Mouse (Mus musculus): ENCODE results near the gene Zdhhc7. TPM values are rescaled to one million over a fixed set of nuclear protein-coding genes. Genes with fewer than 3 reads are reported as not detected.

The Zdhhc7 gene
- polyA plus RNA-seq, 1 experiment from 2014 or later = 32.6 TPM

DNA sequence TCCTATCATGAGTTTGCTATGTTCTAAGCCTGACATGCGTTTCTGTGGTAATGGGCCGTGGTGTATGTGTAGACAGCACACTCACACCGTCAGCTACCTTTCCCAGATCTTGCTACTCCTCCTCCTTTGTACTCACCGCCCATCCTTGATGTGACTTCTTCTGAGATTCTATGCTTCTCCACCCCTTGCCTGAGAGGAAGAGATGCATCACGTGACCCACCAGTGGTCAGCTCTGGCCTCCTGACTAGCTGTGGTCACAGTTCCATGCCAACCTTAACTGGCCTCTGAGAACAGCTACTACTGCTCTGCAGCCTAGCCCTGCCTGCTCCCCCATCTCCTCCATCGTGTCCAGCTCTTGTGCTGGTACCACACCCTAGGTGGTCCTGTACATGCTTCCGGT, 34.4 kb upstream of the Zdhhc7 start:
- Histone ChIP-seq H3K36me3 (ENCODE audit: control insufficient read depth, insufficient read depth, low read length) (no peaks in the 10 kb centered on the region), H3K9ac (ENCODE audit: low read depth, low read length) (no peak overlapping the region), H3K4me3 (ENCODE audit: low read depth, low read length) (no peak overlapping the region), H3K27ac (replicated peaks; ENCODE audit: low read depth, low read length) (no peak overlapping the region), H3K9me3 (ENCODE audit: control insufficient read depth, low read length) (no peaks in the 10 kb centered on the region), H3K4me1 (ENCODE audit: control insufficient read depth, insufficient read depth, low read length) (no peaks in the 10 kb centered on the region), H3K4me2 (ENCODE audit: low read depth, low read length) (no peak overlapping the region), H3K27me3 (replicated peaks; ENCODE audit: control insufficient read depth, insufficient read depth, low read length) (no peaks in the 10 kb centered on the region)
- no peak for DNase-seq (ENCODE audit: low spot score)
- no peak for ATAC-seq (ENCODE audit: low read depth)
- WGBS = 92% methylated on average over 7 of the region's 7 CpGs

DNA sequence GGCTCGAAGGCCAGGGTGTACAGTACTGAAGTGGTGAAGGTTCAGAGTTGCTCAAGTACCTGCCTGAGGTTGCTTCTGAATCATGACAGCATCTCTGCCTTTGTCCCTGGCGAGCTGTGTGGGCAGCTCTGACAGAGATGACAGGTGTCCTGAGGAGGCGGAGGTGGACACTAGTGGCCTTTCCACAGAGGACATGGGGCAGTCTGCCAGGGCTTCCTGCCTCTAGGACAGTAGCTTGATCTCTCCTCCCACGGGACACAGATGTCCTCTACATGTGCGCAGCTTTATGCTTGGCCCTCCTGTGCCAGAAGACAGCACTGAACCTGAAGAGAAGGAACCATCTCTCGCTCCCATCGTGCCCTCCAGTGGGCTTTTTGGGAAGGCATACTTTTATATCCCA, 31.9 kb upstream of the Zdhhc7 start:
- no peak overlapping the region for H3K9ac ChIP-seq (ENCODE audit: low read depth, low read length)
- WGBS = 74% methylated on average over 7 of the region's 7 CpGs
- no peak for DNase-seq (ENCODE audit: low spot score)
- no peak overlapping the region for H3K4me3 ChIP-seq (ENCODE audit: low read depth, low read length)
- H3K36me3 ChIP-seq (ENCODE audit: control insufficient read depth, insufficient read depth, low read length) = no peaks in the 10 kb centered on the region
- no peaks in the 10 kb centered on the region for H3K4me1 ChIP-seq (ENCODE audit: control insufficient read depth, insufficient read depth, low read length)
- no peak overlapping the region for H3K27ac ChIP-seq (replicated peaks; ENCODE audit: low read depth, low read length)
- no peaks in the 10 kb centered on the region for H3K9me3 ChIP-seq (ENCODE audit: control insufficient read depth, low read length)
- H3K4me2 ChIP-seq (ENCODE audit: low read depth, low read length) = no peak overlapping the region
- no peak for ATAC-seq (ENCODE audit: low read depth)
- no peaks in the 10 kb centered on the region for H3K27me3 ChIP-seq (replicated peaks; ENCODE audit: control insufficient read depth, insufficient read depth, low read length)

DNA sequence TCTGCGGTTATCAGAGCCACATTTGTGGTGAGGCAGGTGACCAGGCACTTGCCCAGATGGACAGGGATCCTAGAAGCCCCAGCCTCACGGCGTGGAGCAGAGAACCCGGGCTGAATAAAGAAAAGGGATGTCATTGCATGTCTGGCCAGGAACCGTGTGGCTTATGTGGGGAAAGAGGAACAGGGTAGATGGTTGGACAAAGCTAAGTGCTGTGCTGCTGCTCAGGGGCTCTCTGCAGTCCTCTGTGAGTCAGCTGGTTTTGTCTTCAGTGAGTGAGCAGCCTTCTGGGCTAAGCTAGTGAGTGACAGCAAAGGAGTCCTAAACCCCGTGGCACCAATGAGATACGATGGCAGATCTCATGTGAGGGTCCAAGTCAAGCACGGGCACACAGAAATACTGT, 29.9 kb upstream of the Zdhhc7 start:
- Histone ChIP-seq H3K9ac (ENCODE audit: low read depth, low read length) (no peak overlapping the region), H3K4me3 (ENCODE audit: low read depth, low read length) (no peak overlapping the region), H3K4me1 (ENCODE audit: control insufficient read depth, insufficient read depth, low read length) (0 out of 2 replicates have a peak, but pooled peaks cover 5% of the 10 kb centered on the region), H3K9me3 (ENCODE audit: control insufficient read depth, low read length) (no peaks in the 10 kb centered on the region), H3K27ac (replicated peaks; ENCODE audit: low read depth, low read length) (no peak overlapping the region), H3K4me2 (ENCODE audit: low read depth, low read length) (no peak overlapping the region), H3K27me3 (replicated peaks; ENCODE audit: control insufficient read depth, insufficient read depth, low read length) (no peaks in the 10 kb centered on the region), H3K36me3 (ENCODE audit: control insufficient read depth, insufficient read depth, low read length) (no peaks in the 10 kb centered on the region)
- ATAC-seq (ENCODE audit: low read depth) = no peak
- 87% methylated on average over 8 of the region's 8 CpGs for WGBS
- DNase-seq (ENCODE audit: low spot score) = no peak

DNA sequence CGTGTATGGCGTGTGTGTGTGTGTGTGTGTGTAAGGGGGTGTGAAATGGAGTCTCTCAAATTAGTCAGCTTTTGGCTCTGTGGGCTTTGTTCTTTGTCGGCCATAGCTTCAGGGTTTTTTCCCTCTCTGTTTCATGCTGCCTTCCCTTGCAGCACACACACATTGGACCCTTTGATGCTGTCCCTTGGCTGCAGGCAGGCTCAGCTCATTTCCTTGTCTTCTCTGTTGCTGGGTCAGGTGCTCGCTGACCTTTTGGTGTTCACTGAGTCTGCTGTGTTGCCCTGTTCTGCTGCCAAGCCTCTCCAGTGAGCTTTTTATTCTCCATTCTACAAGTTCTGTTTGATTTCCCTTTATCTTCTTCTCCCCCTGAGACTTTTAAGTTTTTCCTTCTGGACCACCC, 28.3 kb upstream of the Zdhhc7 start:
- H3K4me2 ChIP-seq (ENCODE audit: low read depth, low read length) = no peak overlapping the region
- no peak overlapping the region for H3K4me3 ChIP-seq (ENCODE audit: low read depth, low read length)
- H3K36me3 ChIP-seq (ENCODE audit: control insufficient read depth, insufficient read depth, low read length) = no peaks in the 10 kb centered on the region
- 0 out of 2 replicates have a peak, but pooled peaks cover 5% of the 10 kb centered on the region for H3K4me1 ChIP-seq (ENCODE audit: control insufficient read depth, insufficient read depth, low read length)
- 0 out of 2 replicates have a peak overlapping the region, but pooled peaks have one; percentile 13 for H3K27ac ChIP-seq (replicated peaks; ENCODE audit: low read depth, low read length)
- ATAC-seq (ENCODE audit: low read depth) (no peak), DNase-seq (ENCODE audit: low spot score) (peak; percentile 35)
- no peaks in the 10 kb centered on the region for H3K27me3 ChIP-seq (replicated peaks; ENCODE audit: control insufficient read depth, insufficient read depth, low read length)
- H3K9me3 ChIP-seq (ENCODE audit: control insufficient read depth, low read length) = no peaks in the 10 kb centered on the region
- H3K9ac ChIP-seq (ENCODE audit: low read depth, low read length) = no peak overlapping the region
- 40% methylated on average over 4 of the region's 4 CpGs for WGBS

DNA sequence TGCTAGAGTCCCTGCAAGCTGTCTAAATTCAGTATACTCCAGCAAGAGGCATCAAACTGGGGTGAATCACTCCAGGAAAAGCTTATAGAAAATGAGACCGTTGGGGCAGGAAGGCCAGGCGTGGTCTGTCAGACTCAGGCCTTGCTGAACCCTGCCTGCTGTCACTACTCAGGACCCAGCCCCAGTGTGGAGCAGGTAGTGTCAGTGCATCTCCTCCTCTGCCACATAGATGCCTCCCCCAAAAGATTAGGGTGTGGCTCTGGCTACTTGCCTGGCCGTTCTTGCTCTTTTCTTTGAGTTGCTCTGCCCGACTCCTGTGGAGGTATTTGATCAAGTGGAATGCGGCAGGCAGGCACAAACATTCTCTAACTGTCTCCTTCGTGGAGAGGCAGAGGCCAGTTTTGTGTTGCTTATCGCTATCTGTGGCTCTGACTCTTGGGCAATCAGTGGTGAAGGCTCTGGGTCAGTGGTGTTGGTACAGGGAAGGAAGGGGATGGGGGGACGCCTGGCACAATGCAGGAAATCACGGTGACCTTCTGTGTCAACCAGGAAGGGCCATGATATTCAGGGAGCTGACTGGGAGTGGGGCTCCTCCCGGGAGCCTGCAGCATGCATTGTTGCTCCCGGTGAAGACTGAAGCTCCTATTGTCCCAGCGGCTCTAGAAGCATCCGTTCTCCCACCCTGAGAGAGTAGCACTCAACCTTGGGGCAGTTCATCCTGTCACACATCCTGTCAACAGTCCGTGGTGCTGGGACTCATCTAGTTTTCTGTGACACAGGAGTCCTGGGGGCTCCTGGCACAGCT, 25.3 kb upstream of the Zdhhc7 start:
- DNase-seq (ENCODE audit: low spot score) = peak; percentile 38
- H3K9ac ChIP-seq (ENCODE audit: low read depth, low read length) = 0 out of 2 replicates have a peak overlapping the region, but pooled peaks have one; percentile 10
- ATAC-seq (ENCODE audit: low read depth) = no peak
- no peaks in the 10 kb centered on the region for H3K27me3 ChIP-seq (replicated peaks; ENCODE audit: control insufficient read depth, insufficient read depth, low read length)
- no peaks in the 10 kb centered on the region for H3K9me3 ChIP-seq (ENCODE audit: control insufficient read depth, low read length)
- peak overlapping the region; percentile 52; the same call in 1 of the 2 replicates for H3K27ac ChIP-seq (replicated peaks; ENCODE audit: low read depth, low read length)
- no peaks in the 10 kb centered on the region for H3K36me3 ChIP-seq (ENCODE audit: control insufficient read depth, insufficient read depth, low read length)
- 26% methylated on average over 14 of the region's 14 CpGs for WGBS
- H3K4me1 ChIP-seq (ENCODE audit: control insufficient read depth, insufficient read depth, low read length) = 0 out of 2 replicates have a peak, but pooled peaks cover 5% of the 10 kb centered on the region
- no peak overlapping the region for H3K4me3 ChIP-seq (ENCODE audit: low read depth, low read length)
- H3K4me2 ChIP-seq (ENCODE audit: low read depth, low read length) = no peak overlapping the region

DNA sequence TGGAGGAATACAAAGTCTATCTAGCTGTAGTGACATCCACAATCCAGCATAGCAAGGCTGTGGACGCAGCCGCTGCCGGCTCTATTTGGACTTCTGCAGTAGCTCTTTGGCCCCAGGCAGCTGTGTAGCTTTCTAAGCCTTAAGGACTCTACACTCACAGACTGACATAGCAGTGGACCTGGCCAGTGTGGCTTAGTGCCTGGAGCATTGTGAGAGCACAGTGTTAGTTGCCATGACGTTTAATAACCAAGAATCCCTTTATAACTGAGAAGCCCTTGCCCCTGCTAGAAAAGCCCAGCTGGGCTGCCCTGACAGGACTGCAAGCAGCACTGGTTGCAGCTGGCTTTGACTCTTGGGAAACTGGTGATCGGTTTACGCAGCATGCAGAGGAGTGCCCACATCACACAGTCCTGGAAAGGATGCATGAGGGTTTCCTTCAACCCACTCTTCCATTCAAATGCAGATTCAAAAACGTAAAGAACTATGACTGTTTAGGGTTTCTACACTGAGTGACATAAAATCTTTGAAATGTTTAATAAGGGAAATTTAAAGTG, 23.6 kb upstream of the Zdhhc7 start:
- ATAC-seq (ENCODE audit: low read depth) (peak; percentile 47; the same call in 1 of the 2 replicates), DNase-seq (ENCODE audit: low spot score) (peak; percentile 27)
- no peak overlapping the region for H3K9ac ChIP-seq (ENCODE audit: low read depth, low read length)
- 45% methylated on average over 7 of the region's 7 CpGs for WGBS
- no peaks in the 10 kb centered on the region for H3K36me3 ChIP-seq (ENCODE audit: control insufficient read depth, insufficient read depth, low read length)
- H3K27ac ChIP-seq (replicated peaks; ENCODE audit: low read depth, low read length) = no peak overlapping the region
- H3K4me2 ChIP-seq (ENCODE audit: low read depth, low read length) = no peak overlapping the region
- no peaks in the 10 kb centered on the region for H3K9me3 ChIP-seq (ENCODE audit: control insufficient read depth, low read length)
- H3K27me3 ChIP-seq (replicated peaks; ENCODE audit: control insufficient read depth, insufficient read depth, low read length) = no peaks in the 10 kb centered on the region
- 0 out of 2 replicates have a peak, but pooled peaks cover 8% of the 10 kb centered on the region for H3K4me1 ChIP-seq (ENCODE audit: control insufficient read depth, insufficient read depth, low read length)
- no peak overlapping the region for H3K4me3 ChIP-seq (ENCODE audit: low read depth, low read length)

DNA sequence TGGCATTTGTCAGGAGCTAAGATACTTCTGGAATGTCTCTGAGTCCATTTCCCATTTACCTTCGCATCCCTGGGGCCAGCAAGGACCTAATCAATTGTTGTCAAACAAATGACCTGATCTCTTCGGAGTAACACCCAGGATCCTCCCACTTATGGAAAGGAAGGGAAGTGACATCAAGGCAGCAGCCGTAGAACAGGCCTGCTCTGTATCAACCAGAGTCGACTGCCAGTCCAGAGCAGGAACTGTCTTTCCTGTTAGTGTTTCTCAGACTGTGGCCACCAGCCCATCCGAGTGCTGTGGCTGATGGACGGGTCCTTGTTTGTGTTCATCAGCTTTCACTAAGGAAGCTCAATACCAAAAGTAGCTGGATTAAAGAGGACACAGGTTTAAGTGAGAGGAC, 23.0 kb upstream of the Zdhhc7 start:
- Histone ChIP-seq H3K4me2 (ENCODE audit: low read depth, low read length) (no peak overlapping the region), H3K9me3 (ENCODE audit: control insufficient read depth, low read length) (no peaks in the 10 kb centered on the region), H3K9ac (ENCODE audit: low read depth, low read length) (no peak overlapping the region), H3K4me1 (ENCODE audit: control insufficient read depth, insufficient read depth, low read length) (0 out of 2 replicates have a peak, but pooled peaks cover 8% of the 10 kb centered on the region), H3K4me3 (ENCODE audit: low read depth, low read length) (no peak overlapping the region), H3K27me3 (replicated peaks; ENCODE audit: control insufficient read depth, insufficient read depth, low read length) (no peaks in the 10 kb centered on the region), H3K27ac (replicated peaks; ENCODE audit: low read depth, low read length) (no peak overlapping the region), H3K36me3 (ENCODE audit: control insufficient read depth, insufficient read depth, low read length) (no peaks in the 10 kb centered on the region)
- ATAC-seq (ENCODE audit: low read depth) = no peak
- WGBS = 39% methylated on average over 6 of the region's 6 CpGs
- no peak for DNase-seq (ENCODE audit: low spot score)

DNA sequence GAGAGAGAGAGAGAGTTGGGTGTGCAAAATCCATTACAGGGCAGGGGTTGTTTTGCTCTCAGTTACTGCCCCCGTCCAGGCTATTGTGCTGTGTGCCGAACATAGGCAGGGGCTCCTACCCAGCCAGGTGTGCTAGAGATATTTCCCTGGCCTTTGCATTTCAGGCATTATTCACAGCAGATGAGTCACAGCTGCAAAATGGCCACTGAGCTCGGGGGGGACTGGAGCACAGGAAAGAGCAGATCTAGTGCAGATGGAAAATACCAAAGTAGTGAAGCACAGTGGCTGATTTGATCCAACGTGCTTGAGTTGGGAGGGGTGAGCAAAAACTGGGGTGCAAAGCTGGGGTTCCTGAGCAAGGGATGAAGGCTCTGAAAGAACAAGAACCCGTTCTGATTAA, 19.7 kb upstream of the Zdhhc7 start:
- H3K36me3 ChIP-seq (ENCODE audit: control insufficient read depth, insufficient read depth, low read length) = no peaks in the 10 kb centered on the region
- no peak overlapping the region for H3K4me3 ChIP-seq (ENCODE audit: low read depth, low read length)
- H3K9me3 ChIP-seq (ENCODE audit: control insufficient read depth, low read length) = no peaks in the 10 kb centered on the region
- no peak for DNase-seq (ENCODE audit: low spot score)
- WGBS = 44% methylated on average over 5 of the region's 5 CpGs
- peaks cover 10% of the 10 kb centered on the region for H3K27me3 ChIP-seq (replicated peaks; ENCODE audit: control insufficient read depth, insufficient read depth, low read length)
- H3K4me2 ChIP-seq (ENCODE audit: low read depth, low read length) = no peak overlapping the region
- H3K4me1 ChIP-seq (ENCODE audit: control insufficient read depth, insufficient read depth, low read length) = 0 out of 2 replicates have a peak, but pooled peaks cover 3% of the 10 kb centered on the region
- H3K9ac ChIP-seq (ENCODE audit: low read depth, low read length) = no peak overlapping the region
- no peak overlapping the region for H3K27ac ChIP-seq (replicated peaks; ENCODE audit: low read depth, low read length)
- no peak for ATAC-seq (ENCODE audit: low read depth)
